Mouse (Mus musculus): ENCODE results near the gene Tbc1d2. TPM values are rescaled to one million over a fixed set of nuclear protein-coding genes. Genes with fewer than 3 reads are reported as not detected.
"Not testable (repeated sequence)": the region's sequence is repeated elsewhere in the genome, so short reads cannot be mapped to it uniquely, and the experiment has no call there.

Gene Tbc1d2
- polyA plus RNA-seq, 1 experiment from 2014 or later: 0.94 TPM

DNA sequence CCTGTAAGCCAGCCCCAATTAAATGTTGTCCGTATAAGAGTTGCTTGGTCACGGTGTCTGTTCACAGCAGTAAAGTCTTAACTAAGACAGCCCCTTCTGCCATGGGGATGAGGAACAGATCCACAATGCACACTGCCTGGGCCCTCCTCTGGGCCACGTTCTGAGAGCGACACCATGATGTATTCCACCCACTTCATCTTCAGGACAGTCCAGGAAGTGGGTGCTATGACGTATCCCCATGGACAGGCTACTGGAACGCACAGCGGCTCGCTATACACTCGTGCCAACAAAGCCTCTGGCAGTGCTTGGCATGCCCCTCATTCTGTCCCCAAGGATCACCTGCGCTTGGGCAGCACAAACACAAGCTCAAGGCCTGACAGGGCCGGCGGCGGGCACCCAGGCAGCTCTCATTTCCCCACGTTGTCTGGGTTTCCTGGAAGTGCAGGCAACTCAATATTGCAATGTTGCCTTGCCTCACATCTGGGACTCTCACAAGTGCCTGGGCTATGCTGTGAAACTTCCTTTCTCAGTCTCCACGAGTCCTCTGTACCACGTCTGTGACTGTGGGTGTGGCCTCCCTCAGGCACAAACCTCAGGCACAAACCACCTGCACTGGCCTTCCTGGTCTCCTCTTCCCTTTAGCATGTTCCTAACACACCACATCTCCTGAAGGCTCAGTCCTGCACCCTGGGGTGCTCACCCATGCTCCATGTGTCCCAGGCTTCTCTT, 14.1 kb downstream of the Tbc1d2 start:
- Histone ChIP-seq H3K4me3 (no peak overlapping the region), H3K9me3 (no peaks in the 10 kb centered on the region), H3K36me3 (replicated peaks) (no peaks in the 10 kb centered on the region), H3K27me3 (ENCODE audit: poor library complexity, severe bottlenecking) (no peaks in the 10 kb centered on the region), H3K27ac (no peak overlapping the region), H3K4me1 (peaks cover 5% of the 10 kb centered on the region; the same call in 1 of the 2 replicates)
- WGBS: 90% methylated on average over 16 of the region's 16 CpGs
- DNase-seq (ENCODE audit: extremely low spot score, low spot score): no peak

DNA sequence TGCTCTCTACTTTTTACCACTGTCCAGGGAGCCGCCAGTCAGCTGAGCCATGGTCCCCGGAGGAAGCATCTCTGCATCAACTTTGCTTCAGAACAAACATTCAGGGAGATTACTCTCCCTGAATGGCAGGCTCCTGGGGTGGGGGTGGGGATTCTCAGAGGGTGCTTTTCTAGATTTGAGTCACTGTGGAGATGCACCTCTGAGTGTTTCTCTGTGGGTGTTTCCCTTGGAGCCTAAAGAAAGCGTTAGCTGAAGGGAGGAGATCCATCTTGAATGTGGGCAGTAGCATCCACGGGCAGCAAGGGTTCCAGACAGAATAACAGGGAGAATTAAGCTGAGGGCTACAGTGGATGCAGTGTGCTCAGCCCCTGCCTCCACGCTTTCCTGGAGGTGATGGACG, 15.1 kb downstream of the Tbc1d2 start:
- DNase-seq (ENCODE audit: extremely low spot score, low spot score): no peak
- 67% methylated on average over 6 of the region's 6 CpGs for WGBS
- no peaks in the 10 kb centered on the region for H3K9me3 ChIP-seq
- H3K4me1 ChIP-seq: peaks cover 13% of the 10 kb centered on the region
- no peaks in the 10 kb centered on the region for H3K36me3 ChIP-seq (replicated peaks)
- no peaks in the 10 kb centered on the region for H3K27me3 ChIP-seq (ENCODE audit: poor library complexity, severe bottlenecking)
- no peak overlapping the region for H3K27ac ChIP-seq
- H3K4me3 ChIP-seq: no peak overlapping the region

DNA sequence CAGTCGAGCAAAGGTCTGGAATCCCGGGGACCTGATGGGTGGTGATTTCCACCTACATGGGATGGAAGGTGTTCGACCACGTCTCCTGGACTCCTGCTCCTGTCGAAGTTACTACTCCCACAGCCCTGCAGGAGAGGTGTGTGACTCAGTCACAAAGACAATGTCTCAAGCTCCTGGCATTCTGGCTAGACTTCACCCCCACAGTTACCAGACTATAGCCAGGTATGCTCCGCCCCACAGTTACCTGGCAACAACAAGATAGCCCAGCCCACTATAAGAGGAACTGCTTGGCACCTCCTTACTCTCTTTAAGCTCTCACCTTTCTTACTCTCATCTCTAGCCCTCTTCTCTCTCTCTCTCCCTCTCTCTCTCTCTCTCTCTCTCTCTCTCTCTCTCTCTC, 16.4 kb downstream of the Tbc1d2 start:
- not testable (repeated sequence) for H3K36me3 ChIP-seq (replicated peaks); H3K9me3 ChIP-seq; H3K27me3 ChIP-seq (ENCODE audit: poor library complexity, severe bottlenecking); H3K4me3 ChIP-seq; H3K27ac ChIP-seq; DNase-seq (ENCODE audit: extremely low spot score, low spot score)
- whole genome bisulfite sequencing: 73% methylated on average over 6 of the region's 6 CpGs
- peaks cover 20% of the 10 kb centered on the region for H3K4me1 ChIP-seq

- Histone ChIP-seq H3K4me1 (peaks cover 28% of the 10 kb centered on the region), H3K9me3 (no peaks in the 10 kb centered on the region), H3K27ac (no peak overlapping the region), H3K27me3 (ENCODE audit: poor library complexity, severe bottlenecking) (no peaks in the 10 kb centered on the region), H3K36me3 (replicated peaks) (no peaks in the 10 kb centered on the region), H3K4me3 (no peak overlapping the region)
- DNase-seq (ENCODE audit: extremely low spot score, low spot score): no peak
- WGBS: 82% methylated on average over 2 of the region's 2 CpGs
Observed at GRCm38 (mm10) chr4:46632465-46632864, 17.5 kb downstream of the Tbc1d2 start.

DNA sequence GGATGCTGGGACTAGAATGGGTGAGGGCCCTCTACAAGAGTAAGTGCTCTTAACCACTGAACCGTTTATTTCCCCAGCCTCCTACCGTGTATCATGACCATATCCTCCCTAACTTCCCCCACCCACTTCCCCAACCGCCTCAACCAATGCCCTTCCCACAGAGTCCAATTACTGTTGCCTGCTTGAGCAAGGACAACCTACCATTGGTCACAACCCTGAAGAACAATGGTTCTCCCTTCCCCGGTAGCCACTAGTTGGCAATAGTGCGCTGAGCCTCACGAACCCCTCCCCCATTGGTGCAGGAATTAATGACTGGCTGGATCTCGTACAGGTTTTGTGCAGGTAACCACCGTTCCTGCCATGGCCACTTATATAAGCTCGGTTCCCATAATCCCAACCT, 19.6 kb downstream of the Tbc1d2 start:
- H3K27me3 ChIP-seq (ENCODE audit: poor library complexity, severe bottlenecking): no peaks in the 10 kb centered on the region
- no peak overlapping the region for H3K4me3 ChIP-seq
- H3K4me1 ChIP-seq: peaks cover 30% of the 10 kb centered on the region
- H3K9me3 ChIP-seq: no peaks in the 10 kb centered on the region
- 60% methylated on average over 9 of the region's 9 CpGs for WGBS
- no peak for DNase-seq (ENCODE audit: extremely low spot score, low spot score)
- H3K36me3 ChIP-seq (replicated peaks): no peaks in the 10 kb centered on the region
- no peak overlapping the region for H3K27ac ChIP-seq

GRCm38 (mm10) chr4:46628873-46629272, 21.1 kb downstream of the Tbc1d2 start:
- no peaks in the 10 kb centered on the region for H3K27me3 ChIP-seq (ENCODE audit: poor library complexity, severe bottlenecking)
- no peak for DNase-seq (ENCODE audit: extremely low spot score, low spot score)
- no peak overlapping the region for H3K4me3 ChIP-seq
- peaks cover 25% of the 10 kb centered on the region for H3K4me1 ChIP-seq
- H3K9me3 ChIP-seq: no peaks in the 10 kb centered on the region
- H3K36me3 ChIP-seq (replicated peaks): no peaks in the 10 kb centered on the region
- 60% methylated on average over 9 of the region's 9 CpGs for WGBS
- no peak overlapping the region for H3K27ac ChIP-seq

GRCm38 (mm10) chr4:46628081-46628480, 21.9 kb downstream of the Tbc1d2 start:
- no peaks in the 10 kb centered on the region for H3K9me3 ChIP-seq
- no peaks in the 10 kb centered on the region for H3K36me3 ChIP-seq (replicated peaks)
- DNase-seq (ENCODE audit: extremely low spot score, low spot score): no peak
- no peak overlapping the region for H3K27ac ChIP-seq
- 83% methylated on average over 11 of the region's 11 CpGs for WGBS
- peaks cover 25% of the 10 kb centered on the region for H3K4me1 ChIP-seq
- H3K4me3 ChIP-seq: no peak overlapping the region
- no peaks in the 10 kb centered on the region for H3K27me3 ChIP-seq (ENCODE audit: poor library complexity, severe bottlenecking)

- no peaks in the 10 kb centered on the region for H3K36me3 ChIP-seq (replicated peaks)
- H3K27ac ChIP-seq: no peak overlapping the region
- no peak for DNase-seq (ENCODE audit: extremely low spot score, low spot score)
- H3K4me3 ChIP-seq: no peak overlapping the region
- H3K27me3 ChIP-seq (ENCODE audit: poor library complexity, severe bottlenecking): peaks cover 16% of the 10 kb centered on the region
- WGBS: 91% methylated on average over 10 of the region's 10 CpGs
- peaks cover 25% of the 10 kb centered on the region for H3K4me1 ChIP-seq
- no peaks in the 10 kb centered on the region for H3K9me3 ChIP-seq
Observed at GRCm38 (mm10) chr4:46625101-46625500, 24.9 kb downstream of the Tbc1d2 start.

- Histone ChIP-seq H3K27ac (no peak overlapping the region), H3K27me3 (ENCODE audit: poor library complexity, severe bottlenecking) (peaks cover 30% of the 10 kb centered on the region), H3K4me1 (peaks cover 15% of the 10 kb centered on the region), H3K36me3 (replicated peaks) (no peaks in the 10 kb centered on the region), H3K4me3 (no peak overlapping the region), H3K9me3 (no peaks in the 10 kb centered on the region)
- WGBS: 81% methylated on average over 5 of the region's 5 CpGs
- no peak for DNase-seq (ENCODE audit: extremely low spot score, low spot score)
Observed at GRCm38 (mm10) chr4:46623007-46623406, 27.0 kb downstream of the Tbc1d2 start.

GRCm38 (mm10) chr4:46620946-46621345, 29.1 kb downstream of the Tbc1d2 start:
- 80% methylated on average over 8 of the region's 8 CpGs for WGBS
- Histone ChIP-seq H3K27me3 (ENCODE audit: poor library complexity, severe bottlenecking) (peaks cover 30% of the 10 kb centered on the region), H3K9me3 (no peaks in the 10 kb centered on the region), H3K27ac (peak overlapping the region; percentile 72; the same call in 1 of the 2 replicates), H3K4me1 (peaks cover 10% of the 10 kb centered on the region), H3K36me3 (replicated peaks) (no peaks in the 10 kb centered on the region), H3K4me3 (peak overlapping the region; percentile 49; the same call in 1 of the 2 replicates)
- DNase-seq (ENCODE audit: extremely low spot score, low spot score): no peak

DNA sequence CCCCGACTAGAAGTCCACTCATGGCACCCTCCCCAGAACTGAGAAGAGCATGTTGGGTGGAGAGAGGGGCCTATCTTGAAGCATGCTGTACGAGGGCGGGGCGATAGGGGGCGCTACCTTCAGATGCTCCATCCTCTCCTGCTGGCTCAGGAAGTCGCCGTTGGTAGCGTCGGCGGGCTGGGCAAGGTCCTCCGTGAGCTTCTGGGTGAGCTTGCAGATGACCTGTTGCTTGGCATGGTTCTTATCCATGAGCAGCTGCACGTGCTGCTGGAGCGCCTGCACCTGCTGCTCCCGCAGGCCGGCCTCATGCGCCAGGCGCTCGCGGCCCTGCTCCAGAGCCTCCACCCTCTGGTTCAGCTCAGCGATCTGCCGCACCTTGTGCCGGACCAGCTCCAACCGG, 29.7 kb downstream of the Tbc1d2 start:
- peaks cover 10% of the 10 kb centered on the region for H3K4me1 ChIP-seq
- peak overlapping the region; percentile 49 for H3K4me3 ChIP-seq
- H3K27me3 ChIP-seq (ENCODE audit: poor library complexity, severe bottlenecking): peaks cover 30% of the 10 kb centered on the region
- peak; percentile 51 for DNase-seq (ENCODE audit: extremely low spot score, low spot score)
- no peaks in the 10 kb centered on the region for H3K36me3 ChIP-seq (replicated peaks)
- H3K27ac ChIP-seq: peak overlapping the region; percentile 72
- no peaks in the 10 kb centered on the region for H3K9me3 ChIP-seq
- 10% methylated on average over 23 of the region's 23 CpGs for WGBS

DNA sequence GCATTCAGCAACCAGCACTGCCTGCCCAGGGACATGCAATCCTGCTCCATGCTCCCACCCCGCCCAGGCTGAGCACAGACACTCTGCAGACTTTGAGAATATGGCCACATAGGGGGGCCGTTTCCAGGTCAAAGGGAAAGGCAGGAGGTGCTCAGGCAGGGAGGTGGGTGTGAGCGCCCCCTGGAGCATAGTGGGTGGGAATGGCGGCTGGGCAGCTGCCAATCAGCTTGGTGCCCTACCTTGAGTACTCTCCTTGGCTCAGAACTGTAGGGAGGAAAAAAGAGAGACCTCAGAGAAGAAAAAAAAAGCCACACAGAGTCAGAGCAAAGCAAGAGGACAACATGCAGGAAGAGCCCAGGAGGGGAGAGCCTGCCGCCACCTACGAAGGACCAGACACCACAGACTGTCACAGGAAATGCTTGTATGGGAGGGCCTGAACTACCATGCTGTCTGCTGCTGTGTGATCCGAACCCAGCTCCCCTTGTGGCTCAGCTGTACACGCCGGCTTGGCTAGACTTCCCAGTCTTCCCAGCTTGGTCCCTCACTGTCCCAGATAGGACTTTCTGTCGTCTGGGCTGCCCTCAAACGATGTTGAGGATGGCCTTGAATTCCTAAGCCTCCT, 31.7 kb downstream of the Tbc1d2 start:
- 65% methylated on average over 11 of the region's 11 CpGs for WGBS
- no peaks in the 10 kb centered on the region for H3K9me3 ChIP-seq
- no peaks in the 10 kb centered on the region for H3K36me3 ChIP-seq (replicated peaks)
- peaks cover 46% of the 10 kb centered on the region for H3K27me3 ChIP-seq (ENCODE audit: poor library complexity, severe bottlenecking)
- H3K4me3 ChIP-seq: no peak overlapping the region
- peaks cover 14% of the 10 kb centered on the region for H3K4me1 ChIP-seq
- no peak for DNase-seq (ENCODE audit: extremely low spot score, low spot score)
- H3K27ac ChIP-seq: no peak overlapping the region

DNA sequence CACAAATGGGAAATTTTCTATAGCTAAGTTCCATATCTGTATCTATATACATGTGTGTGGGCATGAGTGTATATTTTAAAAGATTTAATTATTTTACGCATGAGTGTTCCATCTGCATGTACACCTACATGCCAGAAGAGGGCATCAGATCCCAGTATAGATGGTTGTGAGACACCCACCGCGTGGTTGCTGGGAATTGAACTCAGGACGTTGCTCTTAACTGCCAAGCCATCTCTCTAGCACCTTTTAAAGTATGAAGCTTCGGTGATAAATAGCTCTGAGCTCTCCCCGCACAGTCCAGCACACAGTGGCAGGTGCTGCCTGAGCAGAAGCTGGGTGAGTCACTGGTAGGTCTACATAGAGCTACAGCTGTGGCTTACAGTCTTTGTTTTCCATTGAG, 32.6 kb downstream of the Tbc1d2 start:
- H3K4me1 ChIP-seq: peaks cover 14% of the 10 kb centered on the region
- DNase-seq (ENCODE audit: extremely low spot score, low spot score): no peak
- whole genome bisulfite sequencing: 76% methylated on average over 6 of the region's 6 CpGs
- peaks cover 46% of the 10 kb centered on the region for H3K27me3 ChIP-seq (ENCODE audit: poor library complexity, severe bottlenecking)
- no peaks in the 10 kb centered on the region for H3K9me3 ChIP-seq
- H3K4me3 ChIP-seq: no peak overlapping the region
- no peak overlapping the region for H3K27ac ChIP-seq
- no peaks in the 10 kb centered on the region for H3K36me3 ChIP-seq (replicated peaks)

All from forebrain, embryonic 10.5 days (tissue).